27 mouse cellular contexts compared by ENCODE assay signal in genomic region chr6:84436716-84437115, GRCm38 (mm10).
"Had no signal": no experiment of that assay in that cellular context is flagged by ENCODE, and none has a peak within 500 bp of the region (broad histone marks: within the 10 kb centered on the region; RNA-seq: fewer than 3 reads in every experiment).

No protein-coding gene starts in this region.

- DNase-seq: left cerebral cortex, postnatal 4 days; liver; liver, embryonic 13.5 days; liver, postnatal 0 days; lung, adult 18-20 months; lung, adult 2 months; lung, embryonic 14.5 days; lung, postnatal 10 days; lung, postnatal 14 days; lung, postnatal 36 days; lung, postnatal 4 days; midbrain, embryonic 14.5 days had no signal

- H3K4me3 ChIP-seq: limb, embryonic 10.5 days; limb, embryonic 12.5 days; limb, embryonic 13.5 days; limb, embryonic 15.5 days; liver, embryonic 12.5 days; liver, embryonic 13.5 days; liver, embryonic 15.5 days; lung, embryonic 15.5 days; megakaryocyte, embryonic 14.5 days; midbrain, embryonic 10.5 days; midbrain, embryonic 12.5 days; midbrain, embryonic 13.5 days; midbrain, embryonic 15.5 days; myocyte had no signal

- H3K4me1 ChIP-seq: liver, embryonic 12.5 days; liver, embryonic 13.5 days; liver, embryonic 15.5 days; lung, embryonic 15.5 days; megakaryocyte, embryonic 14.5 days; midbrain, embryonic 12.5 days; midbrain, embryonic 13.5 days; midbrain, embryonic 15.5 days had no signal

- H3K27ac ChIP-seq: limb, embryonic 10.5 days; limb, embryonic 12.5 days; limb, embryonic 13.5 days; limb, embryonic 15.5 days; liver, embryonic 12.5 days; liver, embryonic 13.5 days; liver, embryonic 14.5 days; liver, embryonic 15.5 days; lung, embryonic 15.5 days; macrophage; midbrain, embryonic 10.5 days; midbrain, embryonic 12.5 days; midbrain, embryonic 13.5 days; midbrain, embryonic 15.5 days had no signal

- H3K9me3 ChIP-seq: limb, embryonic 10.5 days; limb, embryonic 15.5 days; liver, embryonic 13.5 days; liver, embryonic 15.5 days; lung, embryonic 15.5 days; midbrain, embryonic 10.5 days; midbrain, embryonic 15.5 days had no signal

- H3K27me3 ChIP-seq: limb, embryonic 15.5 days; liver, embryonic 13.5 days; liver, embryonic 15.5 days; lung, embryonic 15.5 days; midbrain, embryonic 12.5 days; midbrain, embryonic 13.5 days; midbrain, embryonic 15.5 days had no signal

- H3K36me3 ChIP-seq: limb, embryonic 10.5 days; limb, embryonic 12.5 days; limb, embryonic 13.5 days; limb, embryonic 15.5 days; liver, embryonic 12.5 days; liver, embryonic 13.5 days; liver, embryonic 15.5 days; lung, embryonic 15.5 days; midbrain, embryonic 10.5 days; midbrain, embryonic 12.5 days; midbrain, embryonic 13.5 days; midbrain, embryonic 15.5 days had no signal
